Mouse (Mus musculus): ENCODE results near the gene Fam170b. TPM values are rescaled to one million over a fixed set of nuclear protein-coding genes. Genes with fewer than 3 reads are reported as not detected.
A peak's percentile ranks its signal among the peaks of the same experiment; 100 is the strongest.

Fam170b gene
- total and polyA plus RNA-seq, 2 experiments = 0.05 to 0.09 TPM

- no peaks in the 10 kb centered on the region for H3K36me3 ChIP-seq (ENCODE audit: control insufficient read depth, insufficient read depth, low read length)
- peak within 1 kb of the TSS; percentile 69 for H3K4me3 ChIP-seq (ENCODE audit: insufficient read depth, low read depth, low read length)
- peaks cover 6% of the 10 kb centered on the region; the same call in 1 of the 2 replicates for H3K27me3 ChIP-seq (ENCODE audit: control insufficient read depth, insufficient read depth, low read length)
- WGBS = 3% methylated on average over 66 of the region's 68 CpGs
- TF ChIP-seq POLR2A (IDR thresholded peaks at IDR 0.05; ENCODE audit: extremely low read depth, insufficient read depth, low read length) (no peak), CTCF (IDR thresholded peaks at IDR 0.05; ENCODE audit: low read depth, low read length) (no peak)
- peak within 1 kb of the TSS; percentile 48 for H3K27ac ChIP-seq (replicated peaks; ENCODE audit: insufficient read depth, low read depth, low read length)
- peak within 1 kb of the TSS; percentile 79 for H3K9ac ChIP-seq (ENCODE audit: low read depth, low read length)
- peaks cover 7% of the 10 kb centered on the region; the same call in 1 of the 2 replicates for H3K4me1 ChIP-seq (ENCODE audit: control insufficient read depth, insufficient read depth, low read length)
- no peaks in the 10 kb centered on the region for H3K79me2 ChIP-seq (ENCODE audit: control insufficient read depth, insufficient read depth, low read length)
- DNase-seq (ENCODE audit: extremely low read depth, low read depth, low spot score) = peak; percentile 12
Measured at GRCm38 (mm10) chr14:32856681-32857328, 23.0 kb downstream of the Fam170b start, which contains the start of gene Vstm4. Vstm4 (plus strand) TSS chr14:32856756.

GRCm38 (mm10) chr14:32858361-32858760 is 24.6 kb downstream of the Fam170b start:
- TF ChIP-seq CTCF (IDR thresholded peaks at IDR 0.05; ENCODE audit: low read depth, low read length) (no peak), POLR2A (IDR thresholded peaks at IDR 0.05; ENCODE audit: extremely low read depth, insufficient read depth, low read length) (no peak)
- no peak overlapping the region for H3K9ac ChIP-seq (ENCODE audit: low read depth, low read length)
- H3K4me1 ChIP-seq (ENCODE audit: control insufficient read depth, insufficient read depth, low read length) = peaks cover 7% of the 10 kb centered on the region; the same call in 1 of the 2 replicates
- 70% methylated on average over 10 of the region's 10 CpGs for WGBS
- H3K36me3 ChIP-seq (ENCODE audit: control insufficient read depth, insufficient read depth, low read length) = no peaks in the 10 kb centered on the region
- H3K79me2 ChIP-seq (ENCODE audit: control insufficient read depth, insufficient read depth, low read length) = no peaks in the 10 kb centered on the region
- no peak for DNase-seq (ENCODE audit: extremely low read depth, low read depth, low spot score)
- H3K27me3 ChIP-seq (ENCODE audit: control insufficient read depth, insufficient read depth, low read length) = peaks cover 6% of the 10 kb centered on the region; the same call in 1 of the 2 replicates
- no peak overlapping the region for H3K4me3 ChIP-seq (ENCODE audit: insufficient read depth, low read depth, low read length)
- H3K27ac ChIP-seq (replicated peaks; ENCODE audit: insufficient read depth, low read depth, low read length) = no peak overlapping the region

- Histone ChIP-seq H3K79me2 (ENCODE audit: control insufficient read depth, insufficient read depth, low read length) (no peaks in the 10 kb centered on the region), H3K36me3 (ENCODE audit: control insufficient read depth, insufficient read depth, low read length) (no peaks in the 10 kb centered on the region)
Measured at GRCm38 (mm10) chr14:32858941-32859510, 25.3 kb downstream of the Fam170b start.

GRCm38 (mm10) chr14:32859831-32860569 is 26.2 kb downstream of the Fam170b start:
- WGBS = 63% methylated on average over 11 of the region's 11 CpGs

More at GRCm38 (mm10) chr14:32858941-32859510, 25.3 kb downstream of the Fam170b start:
- no peak for DNase-seq (ENCODE audit: extremely low read depth, low read depth, low spot score)
- H3K9ac ChIP-seq (ENCODE audit: low read depth, low read length) = no peak overlapping the region
- H3K4me3 ChIP-seq (ENCODE audit: insufficient read depth, low read depth, low read length) = no peak overlapping the region
- TF ChIP-seq POLR2A (IDR thresholded peaks at IDR 0.05; ENCODE audit: extremely low read depth, insufficient read depth, low read length) (no peak), CTCF (IDR thresholded peaks at IDR 0.05; ENCODE audit: low read depth, low read length) (no peak)
- H3K27me3 ChIP-seq (ENCODE audit: control insufficient read depth, insufficient read depth, low read length) = peaks cover 6% of the 10 kb centered on the region; the same call in 1 of the 2 replicates
- H3K4me1 ChIP-seq (ENCODE audit: control insufficient read depth, insufficient read depth, low read length) = peaks cover 7% of the 10 kb centered on the region; the same call in 1 of the 2 replicates
- no peak overlapping the region for H3K27ac ChIP-seq (replicated peaks; ENCODE audit: insufficient read depth, low read depth, low read length)
- WGBS = 76% methylated on average over 6 of the region's 6 CpGs

GRCm38 (mm10) chr14:32861149-32861581 is 27.4 kb downstream of the Fam170b start:
- Histone ChIP-seq H3K4me3 (ENCODE audit: insufficient read depth, low read depth, low read length) (no peak overlapping the region), H3K4me1 (ENCODE audit: control insufficient read depth, insufficient read depth, low read length) (peaks cover 7% of the 10 kb centered on the region; the same call in 1 of the 2 replicates), H3K79me2 (ENCODE audit: control insufficient read depth, insufficient read depth, low read length) (no peaks in the 10 kb centered on the region), H3K27ac (replicated peaks; ENCODE audit: insufficient read depth, low read depth, low read length) (no peak overlapping the region), H3K36me3 (ENCODE audit: control insufficient read depth, insufficient read depth, low read length) (no peaks in the 10 kb centered on the region), H3K27me3 (ENCODE audit: control insufficient read depth, insufficient read depth, low read length) (peaks cover 6% of the 10 kb centered on the region; the same call in 1 of the 2 replicates), H3K9ac (ENCODE audit: low read depth, low read length) (no peak overlapping the region)
- 66% methylated on average over 6 of the region's 6 CpGs for WGBS
- TF ChIP-seq POLR2A (IDR thresholded peaks at IDR 0.05; ENCODE audit: extremely low read depth, insufficient read depth, low read length) (no peak), CTCF (IDR thresholded peaks at IDR 0.05; ENCODE audit: low read depth, low read length) (no peak)
- DNase-seq (ENCODE audit: extremely low read depth, low read depth, low spot score) = peak; percentile 17

More at GRCm38 (mm10) chr14:32859831-32860569, 26.2 kb downstream of the Fam170b start:
- Histone ChIP-seq H3K36me3 (ENCODE audit: control insufficient read depth, insufficient read depth, low read length) (no peaks in the 10 kb centered on the region), H3K27me3 (ENCODE audit: control insufficient read depth, insufficient read depth, low read length) (peaks cover 6% of the 10 kb centered on the region; the same call in 1 of the 2 replicates), H3K27ac (replicated peaks; ENCODE audit: insufficient read depth, low read depth, low read length) (no peak overlapping the region), H3K4me1 (ENCODE audit: control insufficient read depth, insufficient read depth, low read length) (peaks cover 7% of the 10 kb centered on the region; the same call in 1 of the 2 replicates), H3K79me2 (ENCODE audit: control insufficient read depth, insufficient read depth, low read length) (no peaks in the 10 kb centered on the region), H3K4me3 (ENCODE audit: insufficient read depth, low read depth, low read length) (no peak overlapping the region), H3K9ac (ENCODE audit: low read depth, low read length) (no peak overlapping the region)
- no peak for DNase-seq (ENCODE audit: extremely low read depth, low read depth, low spot score)
- no peak for TF ChIP-seq CTCF (IDR thresholded peaks at IDR 0.05; ENCODE audit: low read depth, low read length)
- no peak for TF ChIP-seq POLR2A (IDR thresholded peaks at IDR 0.05; ENCODE audit: extremely low read depth, insufficient read depth, low read length)
